Mouse (Mus musculus): Measurements from ENCODE around the gene Gm8773. TPM values are rescaled to one million over a fixed set of nuclear protein-coding genes. Genes with fewer than 3 reads are reported as not detected.

Gene Gm8773
- not detected in 2 replicates for polyA plus RNA-seq (2012)

DNA sequence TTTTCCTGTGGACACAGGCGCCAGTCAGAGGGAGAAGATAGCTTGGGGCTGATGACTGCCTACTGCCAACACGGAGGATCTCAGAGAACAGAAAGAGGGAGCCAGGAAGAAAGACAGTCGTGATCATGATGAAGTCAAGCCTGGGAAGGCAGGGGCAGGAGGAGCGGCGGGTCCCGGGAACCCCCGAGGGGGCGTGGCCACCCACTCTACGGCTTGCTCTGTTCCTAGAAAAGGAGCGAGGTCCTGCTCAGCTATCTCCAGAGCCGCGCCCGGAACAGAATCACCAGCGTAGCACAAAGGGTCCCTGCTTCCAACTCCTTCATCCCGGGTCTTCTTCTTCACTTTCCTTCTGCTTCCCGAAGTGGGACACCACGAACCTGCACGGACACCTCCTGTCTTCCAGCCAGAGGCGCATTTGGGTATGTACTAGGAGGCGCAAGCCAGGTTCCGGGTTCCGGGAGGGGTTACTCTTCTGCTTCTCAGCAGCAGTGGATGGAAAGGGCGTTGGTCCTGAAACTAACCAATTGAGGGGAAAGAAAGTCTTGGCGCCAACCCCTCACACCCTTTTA, at the start of gene Gm8773:
Gene Gm8773, plus strand, starts transcription at position 51 of the 569 bp plus-strand sequence.
- peak within 1 kb of the TSS; percentile 49 for H3K4me3 ChIP-seq (replicated peaks)
- no peaks in the 10 kb centered on the region for H3K36me3 ChIP-seq (ENCODE audit: control insufficient read depth)
- H3K9me3 ChIP-seq (ENCODE audit: control insufficient read depth, low read length), result no peaks in the 10 kb centered on the region
- TF ChIP-seq GATA1 (IDR thresholded peaks at IDR 0.05; ENCODE audit: low read length), result no peak
- no peak for TF ChIP-seq TAL1 (IDR thresholded peaks at IDR 0.05; ENCODE audit: low read length)
- peaks cover 7% of the 10 kb centered on the region for H3K27me3 ChIP-seq (ENCODE audit: control insufficient read depth)
- peaks cover 5% of the 10 kb centered on the region for H3K4me1 ChIP-seq (ENCODE audit: control insufficient read depth)

DNA sequence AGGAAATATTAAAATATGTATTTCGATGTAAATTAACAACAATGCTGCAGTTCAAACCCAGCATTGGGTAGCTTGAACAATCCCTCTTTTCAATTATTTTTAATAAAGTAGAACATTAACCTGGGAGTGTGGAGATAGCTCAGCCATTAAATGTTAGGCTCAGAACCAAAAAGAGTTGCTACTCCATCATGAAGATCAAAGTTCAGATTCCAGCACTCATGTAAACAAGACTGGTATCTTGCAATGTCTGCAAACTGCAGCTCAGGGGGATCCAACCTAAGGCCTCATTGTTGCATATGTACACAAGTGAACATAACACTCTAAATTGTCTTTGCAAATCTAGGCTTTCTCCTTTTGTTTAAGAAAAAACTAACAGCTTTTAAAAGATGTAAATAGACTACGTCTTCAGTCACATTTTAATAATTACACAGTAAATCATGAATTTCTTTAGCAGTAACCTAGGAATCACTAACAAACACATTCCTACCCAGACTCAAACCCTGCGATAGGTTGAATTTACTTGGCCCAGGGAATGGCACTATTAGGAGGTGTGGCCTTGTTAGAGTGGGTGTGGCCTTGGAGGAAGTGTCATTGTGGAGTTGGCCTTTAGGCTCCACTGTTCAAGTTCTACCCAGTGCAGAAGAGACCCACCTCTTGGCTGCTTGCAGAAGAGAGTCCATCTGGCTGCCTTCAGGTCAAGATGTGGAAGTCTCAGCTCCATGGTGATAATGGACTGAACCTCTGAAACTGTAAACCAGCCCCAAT, 39.8 kb upstream of the Gm8773 start:
- H3K27me3 ChIP-seq (ENCODE audit: control insufficient read depth), result no peaks in the 10 kb centered on the region
- H3K9me3 ChIP-seq (ENCODE audit: control insufficient read depth, low read length), result no peaks in the 10 kb centered on the region
- H3K36me3 ChIP-seq (ENCODE audit: control insufficient read depth), result peaks cover 7% of the 10 kb centered on the region
- H3K4me3 ChIP-seq (replicated peaks), result no peak overlapping the region
- TF ChIP-seq TAL1 (IDR thresholded peaks at IDR 0.05; ENCODE audit: low read length) (no peak), GATA1 (IDR thresholded peaks at IDR 0.05; ENCODE audit: low read length) (no peak)
- H3K4me1 ChIP-seq (ENCODE audit: control insufficient read depth), result no peaks in the 10 kb centered on the region

DNA sequence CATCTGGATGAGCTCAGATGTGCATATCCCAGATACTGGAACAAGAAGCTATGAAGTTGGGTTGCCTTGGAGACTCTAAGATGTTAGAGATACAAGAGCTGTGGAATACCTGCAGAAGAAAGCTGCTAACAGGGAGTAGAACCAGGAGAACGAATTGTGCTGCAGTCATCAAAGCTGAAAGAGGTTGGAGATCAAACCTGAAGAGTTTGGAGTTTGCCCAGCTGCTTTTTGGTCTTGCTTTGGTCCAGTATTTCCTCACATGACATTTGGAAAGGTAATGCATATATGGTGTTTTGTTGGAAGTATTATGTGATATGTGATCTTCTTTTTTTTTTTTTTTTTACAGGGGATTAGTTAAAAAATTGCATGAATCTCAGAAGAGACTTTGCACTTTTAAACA, 37.5 kb upstream of the Gm8773 start:
- Histone ChIP-seq H3K4me1 (ENCODE audit: control insufficient read depth) (no peaks in the 10 kb centered on the region), H3K4me3 (replicated peaks) (no peak overlapping the region), H3K9me3 (ENCODE audit: control insufficient read depth, low read length) (no peaks in the 10 kb centered on the region), H3K36me3 (ENCODE audit: control insufficient read depth) (peaks cover 19% of the 10 kb centered on the region), H3K27me3 (ENCODE audit: control insufficient read depth) (no peaks in the 10 kb centered on the region)
- TF ChIP-seq GATA1 (IDR thresholded peaks at IDR 0.05; ENCODE audit: low read length), result no peak

DNA sequence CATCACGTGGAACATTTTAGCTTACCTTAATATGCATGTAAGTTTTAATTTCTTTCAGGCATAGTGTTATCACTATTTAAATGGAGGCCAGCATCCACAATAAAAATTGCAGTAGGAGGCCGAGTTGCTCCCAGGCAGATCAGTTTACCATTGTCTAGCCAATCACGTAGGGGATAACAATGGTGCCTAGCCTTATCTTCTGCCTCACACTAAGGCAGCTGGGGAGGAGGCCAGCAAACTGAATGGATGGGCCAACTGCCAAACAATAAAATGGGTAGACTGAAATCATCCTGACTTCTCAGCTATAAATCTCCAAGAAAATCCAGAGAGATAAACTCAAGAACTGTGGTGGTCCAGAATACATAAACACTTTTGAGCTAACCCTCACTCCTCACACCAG, 33.8 kb upstream of the Gm8773 start:
- TF ChIP-seq TAL1 (IDR thresholded peaks at IDR 0.05; ENCODE audit: low read length), result no peak
- Histone ChIP-seq H3K27me3 (ENCODE audit: control insufficient read depth) (no peaks in the 10 kb centered on the region), H3K4me1 (ENCODE audit: control insufficient read depth) (no peaks in the 10 kb centered on the region), H3K36me3 (ENCODE audit: control insufficient read depth) (peaks cover 45% of the 10 kb centered on the region), H3K9me3 (ENCODE audit: control insufficient read depth, low read length) (no peaks in the 10 kb centered on the region), H3K4me3 (replicated peaks) (no peak overlapping the region)

DNA sequence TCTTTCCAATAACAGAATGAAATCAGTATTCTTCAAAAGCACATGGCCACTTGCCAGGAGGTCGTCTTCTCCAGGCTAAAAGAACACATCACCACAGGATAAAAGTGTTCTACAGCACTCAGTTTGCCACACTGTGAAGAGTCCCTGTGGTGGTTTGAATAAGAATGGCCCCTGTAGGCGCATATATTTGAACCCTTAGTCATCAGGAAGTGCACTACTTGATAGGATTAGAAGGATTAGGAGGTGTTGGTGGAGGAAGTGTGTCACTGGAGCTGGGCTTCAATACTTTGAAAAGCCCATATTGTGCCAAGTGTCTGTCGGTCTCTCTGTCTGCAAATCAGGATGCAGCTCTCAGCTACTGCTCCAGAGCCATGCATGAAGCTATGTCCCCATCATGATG, 33.2 kb upstream of the Gm8773 start:
- Histone ChIP-seq H3K4me3 (replicated peaks) (no peak overlapping the region), H3K4me1 (ENCODE audit: control insufficient read depth) (no peaks in the 10 kb centered on the region), H3K36me3 (ENCODE audit: control insufficient read depth) (peaks cover 46% of the 10 kb centered on the region), H3K27me3 (ENCODE audit: control insufficient read depth) (no peaks in the 10 kb centered on the region), H3K9me3 (ENCODE audit: control insufficient read depth, low read length) (no peaks in the 10 kb centered on the region)
- no peak for TF ChIP-seq TAL1 (IDR thresholded peaks at IDR 0.05; ENCODE audit: low read length)
- TF ChIP-seq GATA1 (IDR thresholded peaks at IDR 0.05; ENCODE audit: low read length), result no peak

DNA sequence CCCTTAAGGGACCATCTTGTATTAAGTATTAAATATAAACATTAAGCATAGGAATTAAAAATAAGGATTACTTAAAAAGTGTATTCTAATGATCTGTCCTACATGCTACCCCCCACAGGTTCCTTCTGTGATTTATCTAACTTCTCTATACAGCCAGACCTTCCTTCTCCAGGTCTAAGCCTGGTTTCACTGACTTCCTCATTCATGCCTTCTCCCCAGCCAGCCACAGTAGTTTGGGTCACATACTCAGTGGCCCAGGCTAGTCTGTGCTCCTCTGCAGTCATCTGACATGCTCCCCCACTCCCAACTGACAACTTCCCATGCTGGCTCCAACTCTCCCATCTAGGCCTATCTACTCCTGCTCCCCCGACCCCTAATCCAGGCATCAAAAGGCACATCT, 22.5 kb upstream of the Gm8773 start:
- Histone ChIP-seq H3K27me3 (ENCODE audit: control insufficient read depth) (no peaks in the 10 kb centered on the region), H3K4me1 (ENCODE audit: control insufficient read depth) (no peaks in the 10 kb centered on the region), H3K36me3 (ENCODE audit: control insufficient read depth) (peaks cover 31% of the 10 kb centered on the region), H3K9me3 (ENCODE audit: control insufficient read depth, low read length) (peaks cover 4% of the 10 kb centered on the region; the same call in 1 of the 2 replicates), H3K4me3 (replicated peaks) (no peak overlapping the region)
- TF ChIP-seq GATA1 (IDR thresholded peaks at IDR 0.05; ENCODE audit: low read length) (no peak), TAL1 (IDR thresholded peaks at IDR 0.05; ENCODE audit: low read length) (no peak)

DNA sequence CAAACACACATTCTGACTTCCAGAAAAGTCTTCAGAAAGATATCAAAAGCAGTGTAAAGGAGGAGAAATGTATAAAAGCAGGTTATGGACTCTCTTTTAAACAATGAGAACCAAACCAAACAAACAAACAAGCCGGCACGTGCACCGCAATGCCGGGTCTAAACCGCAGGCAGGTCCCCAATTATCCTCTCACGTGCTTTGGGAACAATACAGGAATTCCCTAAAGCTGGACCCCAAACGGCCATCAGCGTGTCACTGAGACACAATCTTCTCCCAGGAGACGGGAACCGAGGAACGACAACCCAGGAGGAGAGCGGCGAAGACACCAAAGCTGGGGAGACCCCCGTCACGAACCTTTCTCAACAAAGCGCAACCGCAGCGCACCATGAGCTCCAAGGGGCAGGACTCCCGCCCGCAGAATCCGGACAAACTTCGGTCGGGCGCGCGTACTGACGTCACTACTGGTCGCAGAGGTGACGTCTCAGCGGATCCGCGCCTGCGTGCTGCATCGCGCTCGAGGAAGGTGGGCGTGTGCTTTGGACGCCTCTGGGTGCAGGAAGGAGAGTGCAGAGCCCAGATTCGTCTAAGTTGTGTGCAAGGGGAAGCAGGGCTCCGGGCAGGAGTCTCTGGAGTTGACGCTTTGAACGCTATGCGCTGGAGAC, 14.4 kb upstream of the Gm8773 start, which contains the start of gene Gtpbp10:
Gene Gtpbp10, minus strand, starts transcription at position 460 of the 662 bp plus-strand sequence.
- Histone ChIP-seq H3K9me3 (ENCODE audit: control insufficient read depth, low read length) (peaks cover 4% of the 10 kb centered on the region), H3K27me3 (ENCODE audit: control insufficient read depth) (no peaks in the 10 kb centered on the region), H3K4me1 (ENCODE audit: control insufficient read depth) (peaks cover 17% of the 10 kb centered on the region), H3K4me3 (replicated peaks) (peak within 1 kb of the TSS; percentile 83), H3K36me3 (ENCODE audit: control insufficient read depth) (peaks cover 10% of the 10 kb centered on the region)
- TF ChIP-seq GATA1 (IDR thresholded peaks at IDR 0.05; ENCODE audit: low read length) (no peak), TAL1 (IDR thresholded peaks at IDR 0.05; ENCODE audit: low read length) (no peak)

DNA sequence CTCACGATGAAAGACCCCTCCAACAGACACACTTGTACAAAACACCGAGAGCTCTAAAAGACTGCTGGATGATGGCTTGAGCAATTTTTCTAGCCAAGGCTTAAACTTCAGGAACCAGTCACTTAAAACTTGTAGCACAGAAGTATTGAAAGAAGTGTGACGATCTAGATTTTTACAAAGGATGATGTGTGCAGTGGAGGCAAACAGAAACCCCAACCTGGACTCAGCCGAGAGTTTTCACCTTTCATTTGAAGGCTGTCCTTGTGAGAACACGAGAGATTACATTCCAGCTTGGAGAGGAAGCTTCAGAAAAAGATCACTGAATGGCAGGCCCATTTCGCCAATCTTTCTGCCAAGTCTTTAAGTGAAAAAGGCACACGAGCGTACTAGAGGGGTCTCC, 13.8 kb upstream of the Gm8773 start:
- Histone ChIP-seq H3K9me3 (ENCODE audit: control insufficient read depth, low read length) (no peaks in the 10 kb centered on the region; the same call in 1 of the 2 replicates), H3K4me3 (replicated peaks) (peak overlapping the region; percentile 83), H3K27me3 (ENCODE audit: control insufficient read depth) (no peaks in the 10 kb centered on the region), H3K4me1 (ENCODE audit: control insufficient read depth) (peaks cover 17% of the 10 kb centered on the region), H3K36me3 (ENCODE audit: control insufficient read depth) (peaks cover 4% of the 10 kb centered on the region)
- TF ChIP-seq TAL1 (IDR thresholded peaks at IDR 0.05; ENCODE audit: low read length) (no peak), GATA1 (IDR thresholded peaks at IDR 0.05; ENCODE audit: low read length) (no peak)

DNA sequence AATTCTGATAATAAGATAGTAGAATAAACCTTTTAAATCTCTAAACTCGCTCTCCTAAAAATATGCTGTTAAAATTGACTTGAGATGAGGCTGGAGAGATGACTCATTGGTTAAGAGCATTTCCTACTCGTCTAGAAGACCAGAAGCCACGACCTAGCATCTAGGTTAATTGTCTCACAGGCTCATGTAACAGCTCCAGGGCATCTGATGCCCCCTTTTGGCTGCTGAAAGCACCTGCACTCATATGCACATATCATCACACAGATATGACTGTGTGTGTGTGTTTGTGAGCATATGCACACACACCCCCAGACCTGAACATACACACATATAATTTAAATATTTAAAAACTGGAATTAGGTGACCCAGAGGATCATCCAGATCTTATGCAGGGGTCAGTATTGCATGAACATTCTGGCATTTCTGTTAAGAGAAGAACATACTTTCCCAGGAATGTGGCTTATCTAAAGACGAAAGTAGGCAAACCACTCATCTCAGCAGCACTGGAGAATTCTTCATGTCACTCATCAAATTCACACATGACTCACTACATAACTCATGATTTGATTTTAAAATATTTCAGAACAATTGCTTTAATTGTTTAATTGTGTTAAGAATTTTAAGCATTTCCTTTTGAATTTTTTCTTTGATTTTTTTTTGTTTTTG, 12.4 kb upstream of the Gm8773 start:
- Histone ChIP-seq H3K4me3 (replicated peaks) (no peak overlapping the region), H3K27me3 (ENCODE audit: control insufficient read depth) (no peaks in the 10 kb centered on the region), H3K9me3 (ENCODE audit: control insufficient read depth, low read length) (no peaks in the 10 kb centered on the region; the same call in 1 of the 2 replicates), H3K36me3 (ENCODE audit: control insufficient read depth) (no peaks in the 10 kb centered on the region), H3K4me1 (ENCODE audit: control insufficient read depth) (peaks cover 17% of the 10 kb centered on the region)
- TF ChIP-seq GATA1 (IDR thresholded peaks at IDR 0.05; ENCODE audit: low read length), result no peak
- TF ChIP-seq TAL1 (IDR thresholded peaks at IDR 0.05; ENCODE audit: low read length), result no peak
